8 mouse cellular contexts compared by ENCODE assay signal in the genomic region with DNA sequence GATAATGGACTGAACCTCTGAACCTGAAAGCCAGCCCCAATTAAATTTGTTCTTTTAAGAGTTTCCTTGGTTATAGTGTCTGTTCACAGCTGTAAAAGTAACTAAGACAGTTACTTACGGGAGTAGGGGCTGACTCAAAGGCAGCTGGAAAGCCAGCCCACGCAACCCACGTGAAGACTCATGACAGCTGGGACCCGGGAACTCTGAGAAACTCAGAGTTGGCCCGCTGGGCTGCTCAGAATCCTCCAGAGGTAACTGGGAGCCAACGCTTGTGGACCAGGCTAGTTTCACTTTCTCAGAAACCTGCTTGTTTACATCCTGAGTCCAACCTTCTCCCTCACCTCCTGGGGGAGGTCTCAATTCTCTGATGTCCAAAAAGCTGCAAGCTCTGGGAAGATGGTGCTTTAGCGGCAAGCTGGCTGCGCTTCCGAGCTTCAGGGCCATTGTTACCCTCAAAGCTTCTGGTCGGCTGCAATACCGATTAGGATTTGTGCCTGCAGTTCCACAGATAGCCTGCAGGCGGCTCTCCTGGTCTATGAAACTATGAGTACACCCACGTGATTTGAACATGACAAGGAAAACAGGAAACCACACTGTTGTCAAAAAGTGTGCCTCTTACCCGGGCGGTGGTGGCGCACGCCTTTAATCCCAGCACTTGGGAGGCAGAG. TPM values are rescaled to one million over a fixed set of nuclear protein-coding genes. Genes with fewer than 3 reads are reported as not detected.
DNase-seq lines count a peak whose midpoint lies in the region; ATAC-seq lines count a peak whose summit lies in the region.

No protein-coding gene starts in this region.

- peak; percentile 97 for DNase-seq in NIH3T3 (ENCODE audit: low read depth)
- peak; percentile 96 to 97 for DNase-seq in cerebellum, postnatal 25 days
- peak; percentile 92 to 96 for DNase-seq in frontal cortex, postnatal 25 days (ENCODE audit: low spot score in 2 of 2)
- peak; percentile 90 to 97 for DNase-seq in layer of hippocampus, postnatal 25 days (ENCODE audit: extremely low spot score in 1 of 2, low spot score in 1 of 2)
- DNase-seq in lung, postnatal 14 days, result peak; percentile 97
- DNase-seq in ovary, postnatal 36 days (ENCODE audit: low spot score), result peak; percentile 89
- peak; percentile 94 for DNase-seq in thymus, postnatal 14 days

- H3K36me3 ChIP-seq in hindbrain, embryonic 13.5 days, result peaks cover 18% of the 10 kb centered on the region

- H3K27me3 ChIP-seq in hindbrain, embryonic 13.5 days, result peaks cover 27% of the 10 kb centered on the region

- H3K4me2 ChIP-seq in hindbrain, embryonic 13.5 days, result peak overlapping the region; percentile 28

- ATAC-seq in hindbrain, embryonic 13.5 days (ENCODE audit: low FRiP score), result no peak

- H3K27ac ChIP-seq in hindbrain, embryonic 13.5 days, result no peak overlapping the region

- WGBS in hindbrain, embryonic 13.5 days, result 14% methylated on average over 17 of the region's 17 CpGs

- H3K9ac ChIP-seq in hindbrain, embryonic 13.5 days, result 0 out of 2 replicates have a peak overlapping the region, but pooled peaks have one; percentile 39

- no peak overlapping the region for H3K4me3 ChIP-seq in hindbrain, embryonic 13.5 days

- no peaks in the 10 kb centered on the region for H3K9me3 ChIP-seq in hindbrain, embryonic 13.5 days

- H3K4me1 ChIP-seq in hindbrain, embryonic 13.5 days (replicated peaks), result peaks cover 8% of the 10 kb centered on the region

RNA-seq across cellular contexts. Expression of gene H2-D1, which starts 4.6 kb away (rescaled TPM):
- 73.4 and 73.6 TPM in 2 replicates for polyA plus RNA-seq in hindbrain, embryonic 13.5 days (2015; fragmentation: Nextera tagmentation; extraction: Ambion mirVana)
- total RNA-seq in layer of hippocampus, postnatal 25 days (2021), result 10 to 100 TPM; 14.6 to 15.9 TPM

RNA-seq across cellular contexts. Expression of gene Ddx39b, which starts 16.4 kb away (rescaled TPM):
- 391 and 410 TPM in 2 replicates for polyA plus RNA-seq in hindbrain, embryonic 13.5 days (2015; fragmentation: Nextera tagmentation; extraction: Ambion mirVana)
- 100 to 1,000 TPM; 213 to 229 TPM for total RNA-seq in layer of hippocampus, postnatal 25 days (2021)

RNA-seq across cellular contexts. Expression of gene Nfkbil1, which starts 22.4 kb away (rescaled TPM):
- 8.4 and 10.8 TPM in 2 replicates for polyA plus RNA-seq in hindbrain, embryonic 13.5 days (2015; fragmentation: Nextera tagmentation; extraction: Ambion mirVana)
- total RNA-seq in layer of hippocampus, postnatal 25 days (2021), result 10 to 100 TPM; 13.7 to 14.8 TPM

RNA-seq across cellular contexts. Expression of gene Atp6v1g2, which starts 24.5 kb away (rescaled TPM):
- polyA plus RNA-seq in hindbrain, embryonic 13.5 days (2015; fragmentation: Nextera tagmentation; extraction: Ambion mirVana), result 52.4 and 54.2 TPM in 2 replicates
- total RNA-seq in layer of hippocampus, postnatal 25 days (2021), result 100 to 1,000 TPM; 607 to 639 TPM

RNA-seq across cellular contexts. Expression of gene Gm16181, which starts 37.3 kb away (rescaled TPM):
- polyA plus RNA-seq in hindbrain, embryonic 13.5 days (2015; fragmentation: Nextera tagmentation; extraction: Ambion mirVana), result 0.57 and 0.83 TPM in 2 replicates
- total RNA-seq in layer of hippocampus, postnatal 25 days (2021), result not detected
